Mouse (Mus musculus): ENCODE results near the gene Gpr3. TPM values are rescaled to one million over a fixed set of nuclear protein-coding genes. Genes with fewer than 3 reads are reported as not detected.
A peak's percentile ranks its signal among the peaks of the same experiment; 100 is the strongest.

Gpr3 gene
- polyA plus RNA-seq, 1 experiment from 2014 or later, result 0.32 TPM

- Histone ChIP-seq H3K4me1 (peaks cover 17% of the 10 kb centered on the region), H3K27me3 (peaks cover 2% of the 10 kb centered on the region; the same call in 1 of the 2 replicates), H3K9ac (no peak overlapping the region), H3K4me3 (no peak overlapping the region), H3K9me3 (no peaks in the 10 kb centered on the region), H3K4me2 (replicated peaks) (no peak overlapping the region), H3K27ac (no peak overlapping the region), H3K36me3 (no peaks in the 10 kb centered on the region)
- 74% methylated on average over 8 of the region's 8 CpGs for WGBS
- no peak for ATAC-seq (ENCODE audit: low FRiP score, low read depth)
Observed at GRCm38 (mm10) chr4:133227636-133228035, 15.3 kb upstream of the Gpr3 start.

GRCm38 (mm10) chr4:133226073-133226472 is 13.7 kb upstream of the Gpr3 start:
- no peaks in the 10 kb centered on the region for H3K9me3 ChIP-seq
- peaks cover 17% of the 10 kb centered on the region for H3K27me3 ChIP-seq
- no peak for ATAC-seq (ENCODE audit: low FRiP score, low read depth)
- H3K27ac ChIP-seq, result no peak overlapping the region
- no peak overlapping the region for H3K4me2 ChIP-seq (replicated peaks)
- H3K9ac ChIP-seq, result no peak overlapping the region
- H3K36me3 ChIP-seq, result no peaks in the 10 kb centered on the region
- peaks cover 20% of the 10 kb centered on the region for H3K4me1 ChIP-seq
- 77% methylated on average over 10 of the region's 10 CpGs for WGBS
- no peak overlapping the region for H3K4me3 ChIP-seq

- ATAC-seq (ENCODE audit: low FRiP score, low read depth), result no peak
- Histone ChIP-seq H3K9ac (0 out of 2 replicates have a peak overlapping the region, but pooled peaks have one; percentile 35), H3K4me1 (peaks cover 20% of the 10 kb centered on the region), H3K27me3 (peaks cover 33% of the 10 kb centered on the region), H3K27ac (no peak overlapping the region), H3K4me2 (replicated peaks) (no peak overlapping the region), H3K9me3 (no peaks in the 10 kb centered on the region), H3K4me3 (no peak overlapping the region), H3K36me3 (no peaks in the 10 kb centered on the region)
- WGBS, result 49% methylated on average over 5 of the region's 5 CpGs
Observed at GRCm38 (mm10) chr4:133223875-133224274, 11.5 kb upstream of the Gpr3 start.

- H3K36me3 ChIP-seq, result no peaks in the 10 kb centered on the region
- no peak overlapping the region for H3K4me2 ChIP-seq (replicated peaks)
- no peak overlapping the region for H3K27ac ChIP-seq
- H3K9ac ChIP-seq, result no peak overlapping the region
- H3K27me3 ChIP-seq, result peaks cover 35% of the 10 kb centered on the region
- peaks cover 20% of the 10 kb centered on the region for H3K4me1 ChIP-seq
- no peaks in the 10 kb centered on the region for H3K9me3 ChIP-seq
- no peak for ATAC-seq (ENCODE audit: low FRiP score, low read depth)
- no peak overlapping the region for H3K4me3 ChIP-seq
- 83% methylated on average over 8 of the region's 8 CpGs for WGBS
Observed at GRCm38 (mm10) chr4:133221701-133222100, 9.4 kb upstream of the Gpr3 start.

GRCm38 (mm10) chr4:133220656-133221055 is 8.3 kb upstream of the Gpr3 start:
- no peak for ATAC-seq (ENCODE audit: low FRiP score, low read depth)
- 2% methylated on average over 25 of the region's 25 CpGs for WGBS
- Histone ChIP-seq H3K9ac (peak overlapping the region; percentile 65), H3K4me3 (peak overlapping the region; percentile 44), H3K9me3 (no peaks in the 10 kb centered on the region), H3K27ac (no peak overlapping the region), H3K4me1 (peaks cover 18% of the 10 kb centered on the region), H3K4me2 (replicated peaks) (peak overlapping the region; percentile 81), H3K27me3 (peaks cover 36% of the 10 kb centered on the region), H3K36me3 (no peaks in the 10 kb centered on the region)

GRCm38 (mm10) chr4:133218745-133219144 is 6.4 kb upstream of the Gpr3 start:
- 93% methylated on average over 3 of the region's 3 CpGs for WGBS
- Histone ChIP-seq H3K27ac (no peak overlapping the region), H3K9ac (no peak overlapping the region)

GRCm38 (mm10) chr4:133217641-133218040 is 5.3 kb upstream of the Gpr3 start:
- H3K9me3 ChIP-seq, result no peaks in the 10 kb centered on the region
- no peak for ATAC-seq (ENCODE audit: low FRiP score, low read depth)
- H3K4me3 ChIP-seq, result no peak overlapping the region
- H3K4me1 ChIP-seq, result peaks cover 23% of the 10 kb centered on the region
- no peak overlapping the region for H3K9ac ChIP-seq
- 3% methylated on average over 5 of the region's 5 CpGs for WGBS
- H3K4me2 ChIP-seq (replicated peaks), result no peak overlapping the region
- no peak overlapping the region for H3K27ac ChIP-seq
- H3K36me3 ChIP-seq, result no peaks in the 10 kb centered on the region
- H3K27me3 ChIP-seq, result peaks cover 62% of the 10 kb centered on the region

More at GRCm38 (mm10) chr4:133218745-133219144, 6.4 kb upstream of the Gpr3 start:
- Histone ChIP-seq H3K4me3 (no peak overlapping the region), H3K9me3 (no peaks in the 10 kb centered on the region), H3K4me1 (peaks cover 14% of the 10 kb centered on the region), H3K4me2 (replicated peaks) (no peak overlapping the region), H3K36me3 (no peaks in the 10 kb centered on the region), H3K27me3 (peaks cover 52% of the 10 kb centered on the region)
- no peak for ATAC-seq (ENCODE audit: low FRiP score, low read depth)

- Histone ChIP-seq H3K9me3 (no peaks in the 10 kb centered on the region), H3K27me3 (peaks cover 52% of the 10 kb centered on the region), H3K4me2 (replicated peaks) (peak overlapping the region; percentile 99), H3K27ac (no peak overlapping the region), H3K4me1 (peaks cover 21% of the 10 kb centered on the region), H3K36me3 (no peaks in the 10 kb centered on the region), H3K9ac (peak overlapping the region; percentile 31; the same call in 1 of the 2 replicates), H3K4me3 (0 out of 2 replicates have a peak overlapping the region, but pooled peaks have one; percentile 71)
- no peak for ATAC-seq (ENCODE audit: low FRiP score, low read depth)
- 10% methylated on average over 10 of the region's 10 CpGs for WGBS
Observed at GRCm38 (mm10) chr4:133213661-133214060, 1.3 kb upstream of the Gpr3 start.

- no peaks in the 10 kb centered on the region for H3K9me3 ChIP-seq
- H3K4me1 ChIP-seq, result peaks cover 21% of the 10 kb centered on the region
- peak overlapping the region; percentile 99 for H3K4me2 ChIP-seq (replicated peaks)
- peak overlapping the region; percentile 71; the same call in 1 of the 2 replicates for H3K4me3 ChIP-seq
- ATAC-seq (ENCODE audit: low FRiP score, low read depth), result no peak
- H3K27me3 ChIP-seq, result peaks cover 52% of the 10 kb centered on the region
- peak overlapping the region; percentile 31; the same call in 1 of the 2 replicates for H3K9ac ChIP-seq
- no peak overlapping the region for H3K27ac ChIP-seq
- WGBS, result 3% methylated on average over 9 of the region's 9 CpGs
- H3K36me3 ChIP-seq, result no peaks in the 10 kb centered on the region
Observed at GRCm38 (mm10) chr4:133213268-133213590, 893 bp upstream of the Gpr3 start.

GRCm38 (mm10) chr4:133212562-133213267 is 379 bp upstream of the Gpr3 start:
- no peak overlapping the region for H3K27ac ChIP-seq
- ATAC-seq (ENCODE audit: low FRiP score, low read depth), result peak; percentile 78
- WGBS, result 2% methylated on average over 44 of the region's 44 CpGs

GRCm38 (mm10) chr4:133210788-133211390 is 1.4 kb downstream of the Gpr3 start:
- 92% methylated on average over 19 of the region's 19 CpGs for WGBS
- Histone ChIP-seq H3K9ac (no peak overlapping the region), H3K4me1 (peaks cover 21% of the 10 kb centered on the region), H3K36me3 (no peaks in the 10 kb centered on the region), H3K9me3 (no peaks in the 10 kb centered on the region), H3K27me3 (peaks cover 49% of the 10 kb centered on the region), H3K4me2 (replicated peaks) (peak overlapping the region; percentile 99), H3K4me3 (no peak overlapping the region), H3K27ac (no peak overlapping the region)
- no peak for ATAC-seq (ENCODE audit: low FRiP score, low read depth)

More at GRCm38 (mm10) chr4:133212562-133213267, 379 bp upstream of the Gpr3 start:
- Histone ChIP-seq H3K4me1 (peaks cover 21% of the 10 kb centered on the region), H3K27me3 (peaks cover 49% of the 10 kb centered on the region), H3K9ac (peak overlapping the region; percentile 70), H3K9me3 (no peaks in the 10 kb centered on the region), H3K36me3 (no peaks in the 10 kb centered on the region), H3K4me2 (replicated peaks) (peak overlapping the region; percentile 99), H3K4me3 (peak overlapping the region; percentile 71)

- Histone ChIP-seq H3K4me2 (replicated peaks) (no peak overlapping the region), H3K4me3 (no peak overlapping the region), H3K36me3 (no peaks in the 10 kb centered on the region), H3K4me1 (peaks cover 21% of the 10 kb centered on the region), H3K27ac (no peak overlapping the region), H3K27me3 (peaks cover 44% of the 10 kb centered on the region), H3K9me3 (no peaks in the 10 kb centered on the region), H3K9ac (no peak overlapping the region)
- no peak for ATAC-seq (ENCODE audit: low FRiP score, low read depth)
- WGBS, result 92% methylated on average over 24 of the region's 24 CpGs
Observed at GRCm38 (mm10) chr4:133210023-133210787, 2.1 kb downstream of the Gpr3 start.
